Mouse (Mus musculus) MEL (cell line): Measurements from ENCODE around the gene Zdhhc14. TPM values are rescaled to one million over a fixed set of nuclear protein-coding genes. Genes with fewer than 3 reads are reported as not detected.

Experiments used
- DNase-seq: peaks from one replicate; pipeline ENCODE4 v3.0.0; 2011; ENCODE audit warnings: low read depth, low spot score
- H3K27ac ChIP-seq: 2 replicates; pipeline ENCODE4 v1.5.1; 2012; ENCODE audit warnings: low read depth, mild to moderate bottlenecking, control low read depth, low read length, moderate library complexity; ENCODE audit not compliant: control insufficient read depth
- H3K27me3 ChIP-seq, 2 experiments: fragments of 150-350 bp in 1 of 2; sonication (generic) in 1 of 2; 2 replicates each; pipeline ENCODE4 v1.6.1; 2012; ENCODE audit warnings: low read length in 2 of 2, mild to moderate bottlenecking in 2 of 2, improper control_type of control experiment in 1 of 2, moderate library complexity in 1 of 2; ENCODE audit not compliant: insufficient read depth in 2 of 2, control insufficient read depth in 1 of 2
- H3K36me3 ChIP-seq, 2 experiments: 2 replicates each; pipeline ENCODE4 v1.6.1; 2012 to 2014; ENCODE audit warnings: low read length in 2 of 2, improper control_type of control experiment in 1 of 2, inconsistent platforms in 1 of 2, mild to moderate bottlenecking in 1 of 2; ENCODE audit not compliant: insufficient read depth in 2 of 2, control insufficient read depth in 1 of 2
- H3K4me1 ChIP-seq, 2 experiments: fragments of 150-350 bp in 1 of 2; sonication (generic) in 1 of 2; 2 replicates each; pipeline ENCODE4 v1.6.1; 2012; ENCODE audit warnings: low read length in 2 of 2, improper control_type of control experiment in 1 of 2, mild to moderate bottlenecking in 1 of 2; ENCODE audit not compliant: insufficient read depth in 2 of 2, control insufficient read depth in 1 of 2
- H3K4me3 ChIP-seq, 2 experiments: fragments of 150-350 bp in 1 of 2; sonication (generic) in 1 of 2; 2 replicates each; pipeline ENCODE4 v1.5.1; 2012; ENCODE audit warnings: low read depth in 2 of 2, low read length in 2 of 2, mild to moderate bottlenecking in 2 of 2, moderate library complexity in 2 of 2, control low read depth in 1 of 2, improper control_type of control experiment in 1 of 2; ENCODE audit not compliant: control insufficient read depth in 1 of 2, insufficient read depth in 1 of 2
- H3K79me2 ChIP-seq: 2 replicates; pipeline ENCODE4 v1.6.1; 2012; ENCODE audit warnings: mild to moderate bottlenecking, low read length, moderate library complexity; ENCODE audit not compliant: control insufficient read depth, poor library complexity, insufficient read depth
- H3K9ac ChIP-seq: 2 replicates; pipeline ENCODE4 v1.6.1; 2012; ENCODE audit warnings: low read depth, mild to moderate bottlenecking, control low read depth, low read length, moderate library complexity; ENCODE audit not compliant: control insufficient read depth, poor library complexity, severe bottlenecking
- H3K9me3 ChIP-seq: fragments of 150-350 bp; sonication (generic); replicated peaks from 2 replicates; pipeline ENCODE4 v1.6.1; 2012; ENCODE audit warnings: mild to moderate bottlenecking, low read length, improper control_type of control experiment, moderate library complexity; ENCODE audit not compliant: insufficient read depth
- BHLHE40 ChIP-seq: IDR thresholded peaks from 2 replicates; pipeline ENCODE4 v1.6.1; 2012; ENCODE audit warnings: low read depth, mild to moderate bottlenecking, inconsistent platforms, low read length, improper control_type of control experiment, borderline replicate concordance
- CHD2 ChIP-seq: IDR thresholded peaks from 2 replicates; pipeline ENCODE4 v1.6.1; 2011; ENCODE audit warnings: low read length, improper control_type of control experiment
- CTCF ChIP-seq, 3 experiments: IDR thresholded peaks in 2 of 3; conservative IDR thresholded peaks in 1 of 3; 2 replicates each; pipeline ENCODE4 v1.5.1; 2011 to 2012; ENCODE audit warnings: low read length in 3 of 3, low read depth in 2 of 3, mild to moderate bottlenecking in 2 of 3, improper control_type of control experiment in 1 of 3, inconsistent platforms in 1 of 3, mixed read lengths in 1 of 3, moderate library complexity in 1 of 3; ENCODE audit not compliant: control insufficient read depth in 1 of 3, insufficient read depth in 1 of 3, poor library complexity in 1 of 3, severe bottlenecking in 1 of 3
- E2F4 ChIP-seq: IDR thresholded peaks from 2 replicates; pipeline ENCODE4 v1.6.1; 2011; ENCODE audit warnings: low read depth, low read length, improper control_type of control experiment, borderline replicate concordance
- EP300 ChIP-seq, 2 experiments: IDR thresholded peaks; 2 replicates each; pipeline ENCODE4 v1.6.1; 2011; ENCODE audit warnings: improper control_type of control experiment in 2 of 2, low read length in 2 of 2, low read depth in 1 of 2, mild to moderate bottlenecking in 1 of 2
- GABPA ChIP-seq: IDR thresholded peaks from 2 replicates; pipeline ENCODE4 v1.6.1; 2012; ENCODE audit warnings: low read depth, mild to moderate bottlenecking, inconsistent platforms, low read length, improper control_type of control experiment, moderate library complexity
- HCFC1 ChIP-seq: IDR thresholded peaks from 2 replicates; pipeline ENCODE4 v1.6.1; 2012; ENCODE audit warnings: low read depth, mild to moderate bottlenecking, inconsistent platforms, low read length, improper control_type of control experiment, moderate library complexity
- JUND ChIP-seq: IDR thresholded peaks from 2 replicates; pipeline ENCODE4 v1.6.1; 2011; ENCODE audit warnings: low read depth, mild to moderate bottlenecking, improper control_type of control experiment, low read length
- KAT2A ChIP-seq: conservative IDR thresholded peaks from 2 replicates; pipeline ENCODE4 v1.6.1; 2012; ENCODE audit warnings: low read depth, low read length, improper control_type of control experiment, inconsistent platforms
- MAFK ChIP-seq: IDR thresholded peaks from 2 replicates; pipeline ENCODE4 v1.6.1; 2011; ENCODE audit warnings: low read depth, mild to moderate bottlenecking, low read length, improper control_type of control experiment, borderline replicate concordance
- MAZ ChIP-seq: IDR thresholded peaks from 2 replicates; pipeline ENCODE4 v1.6.1; 2012; ENCODE audit warnings: low read depth, mild to moderate bottlenecking, inconsistent platforms, low read length, improper control_type of control experiment
- MEF2A ChIP-seq: IDR thresholded peaks from 2 replicates; pipeline ENCODE4 v1.6.1; 2014; ENCODE audit warnings: low read depth, mild to moderate bottlenecking, inconsistent platforms, low read length, improper control_type of control experiment; ENCODE audit not compliant: poor library complexity, insufficient replicate concordance, severe bottlenecking; ENCODE audit errors: extremely low read depth
- MXI1 ChIP-seq: IDR thresholded peaks from 2 replicates; pipeline ENCODE4 v1.6.1; 2011; ENCODE audit warnings: mild to moderate bottlenecking, low read depth, low read length, improper control_type of control experiment
- MYB ChIP-seq: IDR thresholded peaks from 2 replicates; pipeline ENCODE4 v1.6.1; 2011; ENCODE audit warnings: mild to moderate bottlenecking, low read depth, low read length, improper control_type of control experiment
- MYC ChIP-seq: IDR thresholded peaks from 2 replicates; pipeline ENCODE4 v1.6.1; 2011; ENCODE audit warnings: low read depth, mild to moderate bottlenecking, low read length, improper control_type of control experiment, moderate library complexity
- NELFE ChIP-seq: IDR thresholded peaks from 2 replicates; pipeline ENCODE4 v1.6.1; 2011; ENCODE audit warnings: low read depth, low read length, improper control_type of control experiment
- NRF1 ChIP-seq: IDR thresholded peaks from 2 replicates; pipeline ENCODE4 v1.6.1; 2014; ENCODE audit warnings: low read depth, mild to moderate bottlenecking, inconsistent platforms, low read length, improper control_type of control experiment, moderate library complexity; ENCODE audit not compliant: poor library complexity, insufficient read depth, severe bottlenecking
- POLR2A ChIP-seq, 2 experiments: IDR thresholded peaks; 2 replicates each; pipeline ENCODE4 v1.6.1; 2011 to 2012; ENCODE audit warnings: low read length in 2 of 2, mild to moderate bottlenecking in 2 of 2, control low read depth in 1 of 2, improper control_type of control experiment in 1 of 2, low read depth in 1 of 2, moderate library complexity in 1 of 2; ENCODE audit not compliant: control insufficient read depth in 1 of 2, insufficient read depth in 1 of 2, poor library complexity in 1 of 2
- POLR2AphosphoS5 ChIP-seq: IDR thresholded peaks from 2 replicates; pipeline ENCODE4 v1.6.1; 2012; ENCODE audit warnings: low read depth, borderline replicate concordance, mild to moderate bottlenecking, inconsistent platforms, low read length, moderate library complexity, mixed read lengths
- RAD21 ChIP-seq: IDR thresholded peaks from 2 replicates; pipeline ENCODE4 v1.6.1; 2011; ENCODE audit warnings: mild to moderate bottlenecking, low read depth, low read length, improper control_type of control experiment
- RCOR1 ChIP-seq: IDR thresholded peaks from 2 replicates; pipeline ENCODE4 v1.6.1; 2012; ENCODE audit warnings: low read depth, mild to moderate bottlenecking, inconsistent platforms, low read length, improper control_type of control experiment
- SIN3A ChIP-seq: IDR thresholded peaks from 2 replicates; pipeline ENCODE4 v1.6.1; 2012; ENCODE audit warnings: low read length, improper control_type of control experiment, inconsistent platforms
- SMC3 ChIP-seq: IDR thresholded peaks from 2 replicates; pipeline ENCODE4 v1.6.1; 2011; ENCODE audit warnings: low read depth, low read length, improper control_type of control experiment
- TBP ChIP-seq: IDR thresholded peaks from 2 replicates; pipeline ENCODE4 v1.8.0; 2011; ENCODE audit warnings: low read depth, low read length, improper control_type of control experiment
- TCF12 ChIP-seq: IDR thresholded peaks from 2 replicates; pipeline ENCODE4 v1.6.1; 2014; ENCODE audit warnings: low read depth, mild to moderate bottlenecking, inconsistent platforms, low read length, improper control_type of control experiment, moderate library complexity
- UBTF ChIP-seq: IDR thresholded peaks from 2 replicates; pipeline ENCODE4 v1.6.1; 2012; ENCODE audit warnings: low read depth, mild to moderate bottlenecking, inconsistent platforms, low read length, improper control_type of control experiment, moderate library complexity, borderline replicate concordance; ENCODE audit not compliant: insufficient read depth
- USF1 ChIP-seq: IDR thresholded peaks from 2 replicates; pipeline ENCODE4 v1.6.1; 2014; ENCODE audit warnings: low read depth, mild to moderate bottlenecking, inconsistent platforms, low read length, improper control_type of control experiment, moderate library complexity
- USF2 ChIP-seq, 2 experiments: IDR thresholded peaks; 2 replicates each; pipeline ENCODE4 v1.6.1; 2011 to 2012; ENCODE audit warnings: improper control_type of control experiment in 2 of 2, low read length in 2 of 2, borderline replicate concordance in 1 of 2, inconsistent platforms in 1 of 2, low read depth in 1 of 2, mild to moderate bottlenecking in 1 of 2; ENCODE audit not compliant: insufficient read depth in 1 of 2
- ZC3H11A ChIP-seq: IDR thresholded peaks from 2 replicates; pipeline ENCODE4 v1.6.1; 2012; ENCODE audit warnings: low read depth, mild to moderate bottlenecking, inconsistent platforms, low read length, improper control_type of control experiment
- ZKSCAN1 ChIP-seq: IDR thresholded peaks from 2 replicates; pipeline ENCODE4 v1.6.1; 2012; ENCODE audit warnings: low read depth, mild to moderate bottlenecking, inconsistent platforms, low read length, improper control_type of control experiment, moderate library complexity
- ZNF384 ChIP-seq: IDR thresholded peaks from 2 replicates; pipeline ENCODE4 v1.6.1; 2012; ENCODE audit warnings: low read depth, mild to moderate bottlenecking, inconsistent platforms, low read length, improper control_type of control experiment
- polyA plus RNA-seq, 2 experiments: library from polyadenylated mRNA; stranded (reverse) in 1 of 2; unstranded in 1 of 2; fragments of >175 nt in 1 of 2; fragments of >200 nt in 1 of 2; gene quantifications; 2 replicates each; pipeline versions ENCODE4 v1.2.1 to v1.2.4; 2012; ENCODE audit warnings: low replicate concordance in 2 of 2, low read depth in 1 of 2; ENCODE audit not compliant: insufficient read length in 2 of 2, insufficient read depth in 1 of 2, missing spikeins in 1 of 2
- total RNA-seq: library from RNA; depleted of rRNA; stranded (reverse); fragments of 300-350 nt; gene quantifications from 2 replicates; pipeline ENCODE4 v1.2.3, GENCODE M21; 2012

Zdhhc14 gene
- total and polyA plus RNA-seq, 3 experiments, result 3.4 to 4.9 TPM; not detected in 1

- Histone ChIP-seq H3K27ac (no peak overlapping the region), H3K36me3 (no peaks in the 10 kb centered on the region), H3K27me3 (no peaks in the 10 kb centered on the region), H3K79me2 (no peaks in the 10 kb centered on the region), H3K9me3 (no peaks in the 10 kb centered on the region), H3K4me1 (no peaks in the 10 kb centered on the region), H3K9ac (no peak overlapping the region), H3K4me3 (no peak overlapping the region)
- TF ChIP-seq TBP (no peak), CHD2 (no peak), KAT2A (no peak), HCFC1 (no peak), SIN3A (no peak), MEF2A (no peak), BHLHE40 (no peak), UBTF (no peak), TCF12 (no peak), NRF1 (no peak), MXI1 (no peak), RCOR1 (no peak), RAD21 (peak; percentile 25), MYC (no peak), ZC3H11A (peak; percentile 13; the same call in 1 of the 2 replicates), MAFK (no peak), GABPA (no peak), MAZ (no peak), CTCF (IDR thresholded peaks at IDR 0.05 in 2 of 3, conservative IDR thresholded peaks at IDR 0.05 in 1 of 3; ENCODE audit: control insufficient read depth in 1 of 3, insufficient read depth in 1 of 3, low read depth in 2 of 3, low read length in 3 of 3, poor library complexity in 1 of 3, severe bottlenecking in 1 of 3) (peak in 2 of 3 experiments; percentile 58 to 76; a peak in 4 of 6 replicates), E2F4 (no peak), NELFE (no peak), SMC3 (peak; percentile 47), ZKSCAN1 (no peak), POLR2AphosphoS5 (no peak), POLR2A (IDR thresholded peaks at IDR 0.05; ENCODE audit: control insufficient read depth in 1 of 2, insufficient read depth in 1 of 2, low read depth in 1 of 2, low read length in 2 of 2, poor library complexity in 1 of 2) (no peak), USF1 (no peak), ZNF384 (no peak), MYB (no peak), EP300 (IDR thresholded peaks at IDR 0.05; ENCODE audit: low read depth in 1 of 2, low read length in 2 of 2) (no peak), JUND (no peak), USF2 (IDR thresholded peaks at IDR 0.05; ENCODE audit: borderline replicate concordance in 1 of 2, insufficient read depth in 1 of 2, low read depth in 1 of 2, low read length in 2 of 2) (no peak)
- DNase-seq, result peak; percentile 42
Observed at GRCm38 (mm10) chr17:5722802-5723201, 230.4 kb downstream of the Zdhhc14 start.
